Mouse (Mus musculus) myocyte (in vitro differentiated cells): Measurements from ENCODE around the gene Gm49340. TPM values are rescaled to one million over a fixed set of nuclear protein-coding genes. Genes with fewer than 3 reads are reported as not detected.
A peak's percentile ranks its signal among the peaks of the same experiment; 100 is the strongest.
"Not testable (repeated sequence)": the region's sequence is repeated elsewhere in the genome, so short reads cannot be mapped to it uniquely, and the experiment has no call there.

ENCODE experiments used
- H3K27me3 ChIP-seq: one replicate; pipeline ENCODE4 v1.6.1; 2011; ENCODE audit not compliant: control insufficient read depth, insufficient read depth, insufficient read length
- H3K36me3 ChIP-seq: one replicate; pipeline ENCODE4 v1.6.1; 2011; ENCODE audit not compliant: control insufficient read depth, insufficient read depth
- H3K4me2 ChIP-seq: one replicate; pipeline ENCODE4 v1.6.1; 2011; ENCODE audit warnings: low read depth, control low read depth
- H3K4me3 ChIP-seq: one replicate; pipeline ENCODE4 v1.5.1; 2011; ENCODE audit warnings: mild to moderate bottlenecking, control low read depth, moderate library complexity
- H3K79me2 ChIP-seq: one replicate; pipeline ENCODE4 v1.6.1; 2011; ENCODE audit not compliant: control insufficient read depth, insufficient read depth
- H3ac ChIP-seq: one replicate; pipeline ENCODE4 v1.6.1; 2011; ENCODE audit not compliant: control insufficient read depth, insufficient read length
- CEBPB ChIP-seq: IDR thresholded peaks from 2 replicates; pipeline ENCODE4 v1.6.1; 2011; ENCODE audit warnings: mild to moderate bottlenecking, moderate library complexity; ENCODE audit not compliant: poor library complexity, insufficient read depth, severe bottlenecking
- E2F4 ChIP-seq: IDR thresholded peaks from one replicate; pipeline ENCODE4 v1.6.1; 2011; ENCODE audit warnings: mild to moderate bottlenecking, control low read depth, moderate library complexity; ENCODE audit not compliant: insufficient read depth
- MAX ChIP-seq: IDR thresholded peaks from one replicate; pipeline ENCODE4 v1.6.1; 2011; ENCODE audit warnings: low read depth, mild to moderate bottlenecking, control low read depth
- MYOD1 ChIP-seq, 3 experiments: IDR thresholded peaks; one replicate each; pipeline ENCODE4 v1.6.1; 2011; ENCODE audit warnings: control low read depth in 2 of 3, low read depth in 2 of 3, mild to moderate bottlenecking in 2 of 3, moderate library complexity in 1 of 3; ENCODE audit not compliant: insufficient read length in 2 of 3, control insufficient read depth in 1 of 3
- MYOG ChIP-seq, 3 experiments: IDR thresholded peaks; one replicate each; pipeline ENCODE4 v1.6.1; 2011; ENCODE audit warnings: control low read depth in 2 of 3, low read depth in 2 of 3, mild to moderate bottlenecking in 2 of 3; ENCODE audit not compliant: insufficient read length in 2 of 3, control insufficient read depth in 1 of 3, insufficient read depth in 1 of 3
- POLR2A ChIP-seq: IDR thresholded peaks from one replicate; pipeline ENCODE4 v1.6.1; 2011; ENCODE audit warnings: low read depth, mild to moderate bottlenecking, control low read depth, moderate library complexity; ENCODE audit not compliant: insufficient read length
- POLR2AphosphoS2 ChIP-seq: IDR thresholded peaks from one replicate; pipeline ENCODE4 v1.6.1; 2011; ENCODE audit warnings: low read depth, control low read depth; ENCODE audit not compliant: insufficient read length
- REST ChIP-seq: IDR thresholded peaks from one replicate; pipeline ENCODE4 v1.6.1; 2011; ENCODE audit warnings: mild to moderate bottlenecking, control low read depth, moderate library complexity; ENCODE audit not compliant: insufficient read depth, insufficient read length
- SRF ChIP-seq: IDR thresholded peaks from one replicate; pipeline ENCODE4 v1.6.1; 2011; ENCODE audit warnings: low read depth; ENCODE audit not compliant: control insufficient read depth, insufficient read length
- TCF12 ChIP-seq: IDR thresholded peaks from one replicate; pipeline ENCODE4 v1.6.1; 2011; ENCODE audit warnings: mild to moderate bottlenecking, control low read depth; ENCODE audit not compliant: poor library complexity, insufficient read depth, severe bottlenecking
- TCF3 ChIP-seq: IDR thresholded peaks from one replicate; pipeline ENCODE4 v1.6.1; 2011; ENCODE audit warnings: low read depth, control low read depth; ENCODE audit not compliant: insufficient read length
- USF1 ChIP-seq: IDR thresholded peaks from one replicate; pipeline ENCODE4 v1.6.1; 2011; ENCODE audit warnings: low read depth, mild to moderate bottlenecking, control low read depth, moderate library complexity
- polyA plus RNA-seq: library from polyadenylated mRNA; unstranded; fragments of >200 nt; fragmentation: generic; extraction: Trizol; gene quantifications from one replicate; pipeline ENCODE4 v1.2.1, GENCODE M21; 2012; ENCODE audit warnings: missing spikeins

Gm49340 gene
- polyA plus RNA-seq, 1 experiment = not detected

GRCm38 (mm10) chr11:73284351-73284750, 45.2 kb upstream of the Gm49340 start:
- no peaks in the 10 kb centered on the region for H3K79me2 ChIP-seq
- no peak overlapping the region for H3ac ChIP-seq
- no peaks in the 10 kb centered on the region for H3K36me3 ChIP-seq
- no peak overlapping the region for H3K4me3 ChIP-seq
- TF ChIP-seq E2F4 (no peak), SRF (no peak), REST (no peak), MYOG (IDR thresholded peaks at IDR 0.05; ENCODE audit: control insufficient read depth in 1 of 3, insufficient read depth in 1 of 3, insufficient read length in 2 of 3, low read depth in 2 of 3) (no peak), POLR2A (no peak), CEBPB (peak; percentile 81), TCF3 (no peak), USF1 (no peak)
- H3K4me2 ChIP-seq = peak overlapping the region; percentile 30
- no peaks in the 10 kb centered on the region for H3K27me3 ChIP-seq

GRCm38 (mm10) chr11:73289621-73290020, 39.9 kb upstream of the Gm49340 start:
- H3K79me2 ChIP-seq = no peaks in the 10 kb centered on the region
- no peak overlapping the region for H3K4me3 ChIP-seq
- H3K27me3 ChIP-seq = no peaks in the 10 kb centered on the region
- no peak overlapping the region for H3ac ChIP-seq
- TF ChIP-seq SRF = no peak
- no peak for TF ChIP-seq MYOD1 (IDR thresholded peaks at IDR 0.05; ENCODE audit: control insufficient read depth in 1 of 3, insufficient read length in 2 of 3, low read depth in 2 of 3)
- TF ChIP-seq POLR2A = no peak
- no peak for TF ChIP-seq POLR2AphosphoS2
- no peak for TF ChIP-seq E2F4
- TF ChIP-seq USF1 = no peak
- TF ChIP-seq CEBPB = no peak
- TF ChIP-seq TCF3 = no peak
- no peak for TF ChIP-seq MYOG (IDR thresholded peaks at IDR 0.05; ENCODE audit: control insufficient read depth in 1 of 3, insufficient read depth in 1 of 3, insufficient read length in 2 of 3, low read depth in 2 of 3)
- no peak for TF ChIP-seq REST
- no peak for TF ChIP-seq TCF12
- H3K4me2 ChIP-seq = no peak overlapping the region
- H3K36me3 ChIP-seq = no peaks in the 10 kb centered on the region

- no peaks in the 10 kb centered on the region for H3K36me3 ChIP-seq
- no peak overlapping the region for H3K4me3 ChIP-seq
- no peak overlapping the region for H3ac ChIP-seq
- no peak overlapping the region for H3K4me2 ChIP-seq
- no peak for TF ChIP-seq MAX
- no peak for TF ChIP-seq TCF3
- TF ChIP-seq E2F4 = no peak
- TF ChIP-seq USF1 = no peak
- TF ChIP-seq SRF = no peak
- TF ChIP-seq POLR2A = no peak
- no peak for TF ChIP-seq MYOD1 (IDR thresholded peaks at IDR 0.05; ENCODE audit: control insufficient read depth in 1 of 3, insufficient read length in 2 of 3, low read depth in 2 of 3)
- TF ChIP-seq POLR2AphosphoS2 = no peak
- no peak for TF ChIP-seq CEBPB
- no peak for TF ChIP-seq REST
- no peak for TF ChIP-seq TCF12
- TF ChIP-seq MYOG (IDR thresholded peaks at IDR 0.05; ENCODE audit: control insufficient read depth in 1 of 3, insufficient read depth in 1 of 3, insufficient read length in 2 of 3, low read depth in 2 of 3) = no peak
- no peaks in the 10 kb centered on the region for H3K27me3 ChIP-seq
- H3K79me2 ChIP-seq = no peaks in the 10 kb centered on the region
Measured at GRCm38 (mm10) chr11:73303123-73303522, 26.4 kb upstream of the Gm49340 start.

GRCm38 (mm10) chr11:73315961-73316360, 13.6 kb upstream of the Gm49340 start:
- no peak for TF ChIP-seq MYOG (IDR thresholded peaks at IDR 0.05; ENCODE audit: control insufficient read depth in 1 of 3, insufficient read depth in 1 of 3, insufficient read length in 2 of 3, low read depth in 2 of 3)
- TF ChIP-seq POLR2A = no peak
- no peak for TF ChIP-seq TCF3
- Histone ChIP-seq H3K36me3 (no peaks in the 10 kb centered on the region), H3K4me2 (no peak overlapping the region), H3K4me3 (no peak overlapping the region), H3ac (no peak overlapping the region), H3K79me2 (no peaks in the 10 kb centered on the region), H3K27me3 (no peaks in the 10 kb centered on the region)

- H3K27me3 ChIP-seq, H3ac ChIP-seq, H3K4me3 ChIP-seq, H3K4me2 ChIP-seq, H3K79me2 ChIP-seq, H3K36me3 ChIP-seq: not testable (repeated sequence)
Measured at GRCm38 (mm10) chr11:73318581-73318980, 11.0 kb upstream of the Gm49340 start.

- H3K4me3 ChIP-seq, H3K36me3 ChIP-seq, H3K27me3 ChIP-seq, H3ac ChIP-seq, H3K4me2 ChIP-seq, H3K79me2 ChIP-seq: not testable (repeated sequence)
Measured at GRCm38 (mm10) chr11:73321064-73321463, 8.5 kb upstream of the Gm49340 start.
